Mouse (Mus musculus): ENCODE measurements at regions not wholly inside any gene's neighbourhood (a gene's known extent, or its start where the extent isn't known, plus 50 kb on each side); places are given as distances from the start of the nearest gene placed in this dataset.

DNA sequence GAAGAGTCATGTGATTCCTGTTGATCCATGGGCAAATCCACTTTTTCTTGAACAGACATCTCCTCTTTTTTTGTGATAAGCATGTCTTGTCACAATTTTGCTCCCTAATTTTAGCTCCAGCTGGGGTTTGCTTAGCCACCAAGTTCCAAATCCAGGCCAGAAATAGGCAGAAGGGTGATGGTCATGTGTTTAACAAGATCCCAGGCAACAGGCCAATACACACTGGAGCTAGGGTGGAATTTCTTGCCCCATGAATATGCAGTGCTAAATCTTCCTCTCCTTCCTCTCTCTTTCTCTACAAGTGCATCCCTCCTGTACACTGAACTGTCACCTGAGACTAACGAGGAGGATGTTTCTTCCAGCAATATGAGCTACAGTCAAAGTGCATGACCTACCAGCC, 58.6 kb upstream of the Vgll2 start:
- no peak for DNase-seq (ENCODE audit: low read depth, low spot score)

GRCm38 (mm10) chr10:51970113-51970512, 52.2 kb upstream of the Vgll2 start:
- no peak for DNase-seq (ENCODE audit: low read depth, low spot score)
